Mouse (Mus musculus): ENCODE measurements around the gene Fanci. TPM values are rescaled to one million over a fixed set of nuclear protein-coding genes. Genes with fewer than 3 reads are reported as not detected.

The Fanci gene
- under 1 TPM; 0.42 to 0.50 TPM for total RNA-seq (2021)

DNA sequence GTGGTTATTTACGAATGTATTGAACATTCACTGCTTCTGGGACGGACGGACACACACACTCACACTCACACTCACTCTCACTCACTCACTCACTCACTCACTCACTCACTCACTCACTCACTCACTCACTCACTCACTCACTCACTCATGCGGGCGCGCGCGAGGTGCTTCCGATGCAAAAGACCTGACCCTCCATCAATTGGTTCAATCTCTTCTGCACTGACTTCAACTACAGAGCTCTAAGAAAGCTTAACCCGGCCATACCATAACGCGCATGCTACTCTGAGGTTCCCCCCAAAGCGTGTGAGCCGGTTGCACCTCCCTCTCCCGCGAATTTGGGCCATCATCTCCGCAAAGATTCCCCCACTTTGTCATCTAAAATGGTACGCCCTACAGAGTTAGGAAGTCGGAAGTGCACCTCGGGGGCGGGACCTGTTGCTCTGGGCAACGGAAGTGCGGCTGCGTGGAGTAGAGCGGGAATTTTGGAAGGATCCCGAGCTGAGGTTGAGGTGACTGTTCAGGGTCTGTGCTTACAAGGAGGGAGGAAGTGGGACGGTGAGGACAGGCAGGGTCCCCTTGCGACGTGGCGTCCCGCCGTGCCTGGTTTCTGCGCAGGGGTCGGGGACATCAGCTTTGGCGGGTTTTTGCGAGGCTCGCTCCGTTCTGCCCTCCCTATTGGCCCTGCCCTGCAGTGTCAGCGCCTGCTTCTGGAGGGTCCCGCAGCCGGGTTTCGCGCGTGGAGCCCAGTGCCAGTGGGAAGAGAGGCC lies at the start of gene Fanci:
Fanci (plus strand) TSS at position 47 of the 767 bp plus-strand sequence.
- intact Hi-C loops (cut with DNase I) = loop anchor here (5.0 kb wide), 1 partner anchor 75 kb away; the partner anchor contains the start of gene Polg
- DNase-seq (ENCODE audit: low spot score in 2 of 2) = peak; percentile 91 to 92

DNA sequence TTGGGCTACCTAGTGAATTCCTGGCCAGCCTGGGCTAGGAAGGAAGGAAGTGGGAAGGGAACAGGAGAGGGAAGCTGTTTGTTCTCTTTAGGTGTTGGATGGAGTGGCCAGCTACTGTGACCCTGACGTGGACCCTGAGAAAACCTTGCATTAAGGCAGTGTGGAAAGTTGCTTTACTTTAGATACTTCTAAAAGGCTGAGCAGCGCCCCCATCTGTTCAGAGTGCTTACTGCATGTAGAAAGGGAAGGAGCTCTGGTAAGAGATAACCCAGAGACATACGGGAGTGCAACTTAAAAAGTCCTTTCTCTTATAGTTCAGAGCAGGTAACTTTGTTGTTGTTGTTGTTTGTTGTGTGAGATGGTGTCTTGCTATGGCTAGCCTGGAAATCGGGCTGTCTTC lies 45.8 kb upstream of the Fanci start:
- intact Hi-C loops (cut with DNase I) = loop anchor here (5.0 kb wide), 1 partner anchor 34 kb away; no protein-coding TSS in a partner anchor
- DNase-seq (ENCODE audit: low spot score in 2 of 2) = no peak

DNA sequence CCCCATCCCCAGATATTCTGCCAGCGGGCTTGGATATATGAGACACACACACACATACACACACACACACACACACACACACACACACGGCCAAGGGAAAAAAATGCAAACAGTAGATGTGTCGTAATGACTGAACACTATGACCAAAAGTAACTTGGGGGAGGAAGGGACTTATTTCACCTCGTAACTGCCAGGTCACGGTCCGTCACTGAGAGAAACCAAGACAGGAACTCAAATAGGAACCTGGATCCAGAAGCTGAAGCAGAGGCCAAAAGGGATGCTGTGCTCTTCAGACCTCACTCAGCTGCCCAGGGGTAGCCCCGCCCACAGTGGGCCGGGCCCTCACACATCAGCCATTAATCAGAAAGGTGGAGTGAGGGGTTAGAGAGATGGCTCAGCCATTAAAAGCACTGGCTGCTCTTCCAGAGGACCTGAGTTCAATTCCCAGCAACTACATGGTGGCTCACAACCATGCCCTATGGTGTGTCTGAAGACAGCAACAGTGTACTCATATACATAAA lies 45.1 kb upstream of the Fanci start:
- no peak for DNase-seq (ENCODE audit: low spot score in 2 of 2)
- intact Hi-C loops (cut with DNase I) = loop anchor here (5.0 kb wide), 1 partner anchor 34 kb away; no protein-coding TSS in a partner anchor

DNA sequence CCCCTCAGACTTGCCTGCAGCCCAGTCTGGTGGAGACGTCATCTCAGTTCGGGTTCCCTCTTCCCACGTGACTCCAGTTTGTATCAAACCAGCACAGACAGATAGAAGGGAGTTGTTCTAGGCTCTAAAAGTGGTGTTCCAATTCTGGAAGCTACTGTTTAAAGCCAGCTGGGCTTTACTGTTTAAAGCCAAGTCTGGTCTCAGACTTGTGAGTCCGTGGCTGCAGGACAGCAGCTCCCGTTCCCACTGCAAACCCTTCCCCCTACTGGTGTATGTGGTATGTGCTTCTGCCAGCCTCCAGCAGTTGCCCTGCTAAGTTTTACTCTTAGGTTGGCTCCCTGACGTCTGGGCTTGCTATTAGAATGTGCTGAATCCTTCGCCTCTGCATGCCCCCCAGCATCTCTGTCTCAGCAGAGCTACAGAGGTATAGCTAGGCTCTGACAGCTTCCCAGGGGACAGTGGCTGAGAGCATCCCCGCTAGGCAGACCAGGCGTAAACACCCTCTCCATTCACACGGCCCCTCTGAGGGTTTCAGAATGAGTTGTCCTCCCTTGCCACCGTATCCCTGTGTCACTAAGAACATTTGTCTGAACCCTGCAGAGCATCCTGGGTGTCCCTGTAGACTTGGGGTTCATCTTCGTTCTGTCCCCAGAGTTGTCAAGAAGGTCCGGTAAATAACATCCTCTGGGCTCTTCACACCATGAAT lies 44.5 kb upstream of the Fanci start:
- intact Hi-C loops (cut with DNase I) = loop anchor here (5.0 kb wide), 1 partner anchor 35 kb away; no protein-coding TSS in a partner anchor
- DNase-seq (ENCODE audit: low spot score in 2 of 2) = no peak

DNA sequence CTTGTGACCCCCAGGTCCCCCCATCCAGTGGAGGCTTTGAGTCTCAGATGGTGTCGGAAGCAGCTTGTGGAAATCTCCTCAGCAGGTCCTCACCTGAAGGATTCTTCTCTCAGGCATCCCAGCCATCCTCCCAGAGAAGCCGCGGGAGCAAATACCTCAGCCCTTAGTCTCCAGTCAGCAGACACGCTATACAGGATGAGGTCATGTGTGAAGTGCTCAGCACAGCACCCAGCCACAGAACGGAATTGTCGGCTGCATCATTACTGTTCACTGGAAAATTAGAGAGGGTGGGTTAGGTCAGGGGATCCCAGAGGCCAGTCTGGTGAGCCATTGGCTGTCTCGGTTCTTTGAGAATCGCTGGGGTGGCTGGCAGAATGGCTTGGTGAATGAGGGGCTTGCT lies 42.9 kb upstream of the Fanci start:
- intact Hi-C loops (cut with DNase I) = loop anchor here (1.0 to 5.0 kb wide), 2 partner anchors 37 to 103 kb away; no protein-coding TSS in a partner anchor
- no peak for DNase-seq (ENCODE audit: low spot score in 2 of 2)

DNA sequence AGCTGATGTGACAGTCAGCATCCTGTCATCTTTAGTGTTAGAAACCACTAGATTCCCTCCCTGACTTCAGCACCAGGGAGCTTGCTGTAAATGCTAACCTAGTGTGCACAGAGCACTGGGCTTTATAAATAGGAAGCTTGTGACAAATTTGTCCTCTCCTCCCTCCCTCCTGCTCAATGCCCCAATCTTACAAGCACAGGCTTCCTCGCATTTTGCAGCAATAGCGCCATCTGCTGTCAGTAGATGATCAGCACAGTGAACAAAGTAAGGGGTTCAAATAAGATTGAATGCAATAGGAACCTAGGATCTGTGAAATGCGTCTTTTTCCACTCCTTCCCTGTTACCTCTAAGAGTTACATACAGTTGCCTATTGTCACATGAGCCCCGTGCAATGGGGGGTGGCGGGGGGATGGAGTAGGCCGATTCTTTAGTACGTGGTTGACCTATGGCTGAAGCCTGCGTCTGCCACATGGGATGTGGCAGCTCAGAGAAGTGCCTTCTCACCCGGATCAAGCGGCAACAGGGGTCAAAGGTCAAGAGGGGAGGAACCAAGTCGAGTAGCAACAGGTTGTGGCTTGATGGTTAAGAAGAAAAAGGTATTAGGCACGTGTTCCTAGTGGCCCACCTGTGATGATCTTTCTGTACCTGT lies 41.9 kb upstream of the Fanci start:
- intact Hi-C loops (cut with DNase I) = loop anchor here (1.0 to 5.0 kb wide), 4 partner anchors 38 to 208 kb away; no protein-coding TSS in a partner anchor
- peak; percentile 78 to 85 for DNase-seq (ENCODE audit: low spot score in 2 of 2)

DNA sequence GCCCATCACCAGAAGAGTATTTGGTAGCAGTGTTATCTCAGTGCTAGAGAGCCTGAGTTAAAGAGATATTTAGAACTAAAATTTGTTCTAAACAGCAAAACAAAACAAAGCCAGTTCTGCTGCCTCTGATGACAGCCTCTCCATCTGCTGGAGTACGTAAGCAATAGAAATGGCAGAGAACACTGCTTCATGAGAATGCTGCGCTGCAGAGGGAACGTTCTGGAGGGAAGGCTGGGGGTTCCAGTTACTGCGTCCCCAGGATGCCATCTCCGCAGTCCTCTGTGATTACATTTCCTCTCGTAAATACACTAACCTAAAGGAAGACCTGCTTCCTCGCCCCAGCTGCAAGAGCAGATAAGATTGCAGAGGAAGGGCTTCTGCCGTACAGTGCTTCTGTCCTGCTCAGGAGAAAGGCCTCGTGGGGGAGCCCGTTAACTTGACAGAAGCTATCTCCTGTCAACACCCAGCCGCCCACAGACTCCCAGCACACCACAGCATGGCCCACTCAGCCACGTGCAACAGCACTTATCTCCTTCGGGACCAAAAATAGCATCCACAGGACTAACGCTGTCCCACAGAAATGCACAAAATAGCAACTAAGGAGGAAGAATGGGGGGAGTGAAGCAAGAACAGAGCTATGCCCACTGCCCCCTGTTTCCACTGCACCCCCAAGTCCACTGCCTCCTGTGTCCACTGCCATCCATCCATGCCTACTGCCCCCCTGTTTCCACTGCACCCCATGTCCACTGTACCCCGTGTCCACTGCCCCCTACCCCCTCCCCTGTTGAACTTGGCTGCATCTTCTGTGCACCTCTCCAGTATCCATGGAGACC lies 33.2 kb upstream of the Fanci start:
- intact Hi-C loops (cut with DNase I) = loop anchor here (2.0 kb wide), 1 partner anchor 88 kb away; no protein-coding TSS in a partner anchor
- peak; percentile 86 to 90 for DNase-seq (ENCODE audit: low spot score in 2 of 2)

DNA sequence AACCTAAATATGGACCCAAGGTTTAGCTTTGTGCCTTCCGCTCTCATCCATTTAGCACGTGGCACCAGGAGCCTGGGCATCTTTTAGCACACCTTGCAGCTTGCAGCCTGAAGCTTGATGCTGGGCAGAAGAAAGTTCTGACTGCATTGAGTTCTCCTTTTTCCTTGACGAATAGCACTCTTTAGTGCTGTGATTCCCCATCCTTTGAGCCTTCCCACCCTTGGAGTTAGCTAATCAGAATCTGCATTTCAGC lies 32.6 kb upstream of the Fanci start:
- DNase-seq (ENCODE audit: low spot score in 2 of 2) = no peak
- intact Hi-C loops (cut with DNase I) = loop anchor here (2.0 kb wide), 1 partner anchor 88 kb away; no protein-coding TSS in a partner anchor

DNA sequence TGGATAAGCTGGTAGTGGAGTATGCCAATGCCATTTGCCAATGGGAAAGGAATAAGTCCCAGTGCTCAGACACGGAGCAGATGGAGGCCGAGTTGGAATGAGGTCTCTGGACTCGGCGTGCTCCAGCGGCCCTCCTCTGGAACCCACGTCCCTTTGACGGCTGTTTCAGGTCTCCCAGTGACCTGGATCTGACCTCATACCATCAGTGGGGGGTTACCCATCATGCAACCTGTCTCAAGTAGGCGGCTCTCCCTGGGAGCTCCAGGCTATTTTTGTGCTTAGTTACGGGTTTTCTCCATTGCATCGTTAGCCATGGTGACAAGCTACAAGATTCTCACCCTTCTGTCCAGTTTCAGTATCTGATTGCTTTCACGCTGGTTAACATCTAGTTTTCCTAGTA lies 31.7 kb upstream of the Fanci start:
- no peak for DNase-seq (ENCODE audit: low spot score in 2 of 2)
- intact Hi-C loops (cut with DNase I) = loop anchor here (5.0 kb wide), 1 partner anchor 107 kb away; the partner anchor contains the start of gene Polg

DNA sequence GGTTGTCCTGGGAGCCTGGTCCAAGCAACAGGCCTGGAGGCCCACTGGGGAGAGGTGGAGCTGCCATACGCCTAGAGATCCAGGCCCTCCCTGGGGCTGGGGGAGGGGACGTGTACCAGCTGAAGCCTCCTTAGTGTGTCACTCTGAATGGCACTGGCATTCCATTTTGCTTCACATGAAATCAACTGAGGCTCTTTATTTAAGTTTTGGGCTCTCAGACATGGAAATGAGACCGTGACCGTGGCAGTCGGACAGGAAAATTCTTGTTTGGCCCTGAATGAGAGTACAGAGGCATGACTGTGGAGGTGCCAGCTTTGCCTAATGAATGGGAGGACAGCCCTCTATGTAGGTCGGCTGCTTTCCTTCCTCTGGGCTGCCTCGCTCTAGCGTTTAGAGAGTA lies 29.5 kb upstream of the Fanci start:
- intact Hi-C loops (cut with DNase I) = loop anchor here (5.0 kb wide), 1 partner anchor 105 kb away; the partner anchor contains the start of gene Polg
- no peak for DNase-seq (ENCODE audit: low spot score in 2 of 2)

DNA sequence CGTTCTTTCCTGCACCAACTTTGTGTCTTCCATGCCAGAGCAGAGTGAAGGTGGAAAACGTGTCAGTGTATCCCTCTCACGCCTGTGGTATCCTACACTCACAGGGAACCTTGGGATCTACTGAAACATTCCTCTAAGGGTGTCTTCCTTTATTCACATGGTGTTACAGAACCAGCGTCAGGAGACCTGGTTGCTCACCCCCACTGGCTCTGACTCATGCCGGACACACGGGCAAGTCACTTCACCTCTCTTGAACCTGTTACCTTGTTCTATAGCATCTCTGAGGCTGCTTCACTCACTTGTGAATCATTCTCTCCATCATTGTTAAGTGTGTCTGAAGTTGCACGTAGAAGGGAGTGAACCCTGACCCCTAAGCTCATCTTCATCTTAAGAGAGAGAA lies 28.9 kb upstream of the Fanci start:
- intact Hi-C loops (cut with DNase I) = loop anchor here (5.0 kb wide), 1 partner anchor 104 kb away; the partner anchor contains the start of gene Polg

DNA sequence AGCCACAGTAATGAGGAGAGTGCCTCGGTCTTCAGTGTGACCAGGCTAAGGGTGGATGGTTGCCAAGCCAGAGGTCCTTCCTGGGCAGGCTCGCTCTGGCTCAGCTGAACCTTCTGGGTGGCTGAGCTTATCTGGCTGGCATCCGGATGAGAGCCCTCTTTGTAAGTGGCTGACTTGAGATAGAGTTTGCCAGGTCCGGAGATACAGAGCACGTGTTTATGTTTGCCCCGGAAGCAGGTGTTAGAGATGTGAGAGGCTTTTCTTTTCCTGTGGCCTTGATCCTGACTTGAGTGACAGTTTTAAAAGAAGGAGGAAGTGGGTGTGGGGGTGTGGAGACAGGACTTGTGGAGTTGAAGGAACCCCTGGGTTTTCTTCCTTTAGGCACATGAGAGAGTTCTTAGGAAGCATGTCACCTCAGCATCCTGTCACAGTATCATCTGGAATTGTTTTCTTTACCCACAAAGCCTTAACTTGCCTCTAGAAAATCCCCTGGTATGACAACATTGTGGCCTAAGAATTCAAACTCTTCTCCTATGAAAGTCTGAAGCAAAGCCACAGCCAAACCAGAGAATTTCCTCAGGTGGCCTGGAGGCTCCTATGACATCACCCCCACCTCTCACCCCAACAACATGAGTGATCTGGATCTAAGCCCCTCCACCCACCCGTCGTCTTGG lies 28.2 kb upstream of the Fanci start:
- DNase-seq (ENCODE audit: low spot score in 2 of 2) = no peak
- intact Hi-C loops (cut with DNase I) = loop anchor here (5.0 kb wide), 1 partner anchor 104 kb away; the partner anchor contains the start of gene Polg

More for the DNA sequence above, 28.9 kb upstream of the Fanci start:
- DNase-seq (ENCODE audit: low spot score in 2 of 2) = no peak

DNA sequence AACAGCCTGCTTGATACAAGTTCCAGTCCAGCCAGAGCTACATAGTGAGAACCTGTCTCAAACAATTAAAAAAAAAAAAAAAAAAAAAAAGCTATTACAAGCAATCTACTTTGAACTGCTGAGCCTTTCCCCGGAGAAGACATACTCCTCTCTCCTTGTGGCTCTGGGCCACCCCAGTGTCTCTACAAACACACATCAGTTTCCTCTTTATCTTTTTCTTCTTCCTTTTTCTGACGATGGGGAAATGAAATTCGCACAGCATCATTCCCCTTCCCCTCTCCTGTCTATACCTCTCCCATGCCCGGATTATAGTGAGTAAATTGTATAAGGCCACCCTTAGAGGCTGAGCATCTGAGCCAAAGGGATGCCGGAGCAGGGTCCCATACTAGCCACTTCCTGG lies 23.1 kb upstream of the Fanci start:
- intact Hi-C loops (cut with DNase I) = no loop called here

DNA sequence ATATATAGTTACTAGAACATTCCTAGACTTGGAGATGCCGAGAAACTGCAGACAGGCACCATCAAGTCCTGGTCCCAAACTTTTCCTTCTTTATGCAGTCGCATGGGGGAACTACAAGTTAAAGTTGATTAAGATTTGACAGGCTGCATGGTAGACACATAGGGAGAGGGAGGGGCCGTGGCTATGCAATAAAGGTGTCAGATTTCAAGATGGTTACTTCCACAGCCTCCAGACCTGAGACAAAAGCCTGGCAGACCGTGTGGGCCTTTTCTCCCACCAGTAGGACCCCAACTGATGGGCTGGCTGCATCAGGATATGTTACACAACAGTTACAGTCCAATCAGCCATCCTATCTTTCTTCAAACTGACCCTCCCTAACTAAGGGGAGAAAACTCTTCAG lies 22.3 kb upstream of the Fanci start:
- intact Hi-C loops (cut with DNase I) = no loop called here
- no peak for DNase-seq (ENCODE audit: low spot score in 2 of 2)

More for the DNA sequence above, 23.1 kb upstream of the Fanci start:
- no peak for DNase-seq (ENCODE audit: low spot score in 2 of 2)

DNA sequence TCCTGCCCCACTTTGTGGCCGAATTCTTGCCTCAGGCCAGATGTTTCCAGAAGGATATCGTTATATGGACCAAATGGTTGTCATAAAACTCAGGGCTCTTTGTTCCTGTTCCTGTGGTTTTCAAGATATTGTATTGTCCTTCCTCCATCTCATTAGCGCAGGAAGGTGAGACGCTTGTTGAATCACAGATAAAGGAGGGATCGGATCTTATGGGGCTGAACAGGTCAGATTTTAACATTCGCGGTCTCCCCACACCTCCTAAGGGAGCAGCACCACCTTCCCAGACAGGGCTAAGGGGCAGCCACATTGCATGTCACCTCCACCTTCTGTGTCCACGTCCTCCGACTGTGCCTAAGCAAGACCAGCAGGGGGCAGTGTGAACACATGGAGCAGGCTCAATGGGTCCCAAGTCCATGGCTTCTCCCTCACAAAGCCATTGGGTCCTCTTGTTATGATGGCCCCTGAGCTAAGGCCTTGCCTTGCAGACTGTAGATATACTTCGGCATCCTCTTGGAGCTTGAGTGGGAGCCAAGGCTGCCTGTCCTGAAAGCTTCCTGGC lies 20.3 kb upstream of the Fanci start:
- intact Hi-C loops (cut with DNase I) = loop anchor here (10.0 kb wide), 1 partner anchor 223 kb away; no protein-coding TSS in a partner anchor
- DNase-seq (ENCODE audit: low spot score in 2 of 2) = peak; percentile 41 to 74

DNA sequence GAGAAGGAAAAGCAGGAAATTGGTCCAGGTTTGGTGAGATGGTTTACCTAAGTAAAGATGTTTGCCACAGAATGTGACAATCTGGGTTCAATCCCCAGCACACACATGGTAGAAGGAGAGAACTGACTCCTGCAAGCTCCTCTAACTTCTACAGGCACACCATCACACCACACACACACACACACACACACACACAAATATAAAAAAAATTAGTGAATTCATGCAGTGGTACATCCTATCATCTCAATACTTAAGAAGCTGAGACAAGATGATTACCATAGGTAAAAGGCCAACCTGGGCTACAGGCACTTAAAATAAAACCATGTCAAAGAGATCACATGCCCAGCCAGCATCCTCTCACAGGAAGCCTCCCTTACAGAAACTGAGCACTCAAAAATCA lies 17.7 kb upstream of the Fanci start:
- no peak for DNase-seq (ENCODE audit: low spot score in 2 of 2)
- intact Hi-C loops (cut with DNase I) = loop anchor here (10.0 kb wide), 1 partner anchor 221 kb away; no protein-coding TSS in a partner anchor

DNA sequence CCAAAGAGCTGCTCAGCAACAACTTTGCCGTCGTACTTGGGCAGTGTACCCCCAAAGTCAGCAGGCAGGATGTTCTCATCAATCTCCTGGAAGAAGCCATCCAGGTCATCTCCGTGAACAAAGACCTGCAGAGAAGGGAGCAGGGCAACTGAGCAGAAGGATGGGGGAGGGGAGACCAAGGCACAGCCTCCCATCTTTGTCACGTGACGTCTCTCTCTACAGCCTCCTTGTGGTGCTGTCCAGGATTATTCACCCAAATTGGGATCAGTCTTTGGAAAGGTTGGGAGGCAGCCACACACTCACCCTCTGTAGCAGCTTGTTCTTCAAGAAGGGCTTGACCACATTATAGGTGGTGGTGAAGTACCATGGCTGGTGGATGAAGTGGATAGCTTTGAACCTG lies 16.1 kb upstream of the Fanci start:
- intact Hi-C loops (cut with DNase I) = loop anchor here (10.0 kb wide), 1 partner anchor 219 kb away; no protein-coding TSS in a partner anchor
- no peak for DNase-seq (ENCODE audit: low spot score in 2 of 2)
